Mouse (Mus musculus) macrophage (primary cell): Measurements from ENCODE around the gene Unc45b. TPM values are rescaled to one million over a fixed set of nuclear protein-coding genes. Genes with fewer than 3 reads are reported as not detected.
A peak's percentile ranks its signal among the peaks of the same experiment; 100 is the strongest.

Experiments
- H3K27ac ChIP-seq: fragments of 350-480 bp; formaldehyde crosslinking; 2 replicates; pipeline ENCODE4 v1.9.0; 2021
- H3K36me3 ChIP-seq: fragments of 350-480 bp; formaldehyde crosslinking; 2 replicates; pipeline ENCODE4 v1.9.0; 2021; ENCODE audit errors: inconsistent target
- H3K4me3 ChIP-seq: fragments of 350-480 bp; formaldehyde crosslinking; 2 replicates; pipeline ENCODE4 v1.9.0; 2021; ENCODE audit errors: inconsistent target
- H3K79me2 ChIP-seq: fragments of 350-480 bp; formaldehyde crosslinking; 2 replicates; pipeline ENCODE4 v1.9.0; 2021; ENCODE audit errors: inconsistent target
- WGBS: methylation state at CpG from one replicate; pipeline ENCODE4 v1.1.7; 2026; ENCODE audit warnings: inconsistent platforms; ENCODE audit not compliant: missing documents; 5-methylcytosine and 5-hydroxymethylcytosine counted together
- polyA plus RNA-seq: library from polyadenylated mRNA; stranded (reverse); fragments of 250-400 nt; gene quantifications from 3 replicates; pipeline ENCODE4 v1.2.4, GENCODE M21; 2018; ENCODE audit warnings: inconsistent platforms

Unc45b gene
- polyA plus RNA-seq, 1 experiment from 2014 or later: not detected

- 69% methylated on average over 4 of the region's 4 CpGs for WGBS
- Histone ChIP-seq H3K4me3 (no peak overlapping the region), H3K36me3 (no peaks in the 10 kb centered on the region), H3K79me2 (no peaks in the 10 kb centered on the region), H3K27ac (no peak overlapping the region)
Observed at GRCm38 (mm10) chr11:82947457-82947856, 37.1 kb downstream of the Unc45b start.

GRCm38 (mm10) chr11:82949036-82949435 is 38.7 kb downstream of the Unc45b start:
- Histone ChIP-seq H3K27ac (no peak overlapping the region), H3K4me3 (no peak overlapping the region), H3K36me3 (no peaks in the 10 kb centered on the region), H3K79me2 (peaks cover 12% of the 10 kb centered on the region)
- WGBS: 86% methylated on average over 7 of the region's 9 CpGs

- peak within 1 kb of the TSS; percentile 84 for H3K4me3 ChIP-seq
- H3K27ac ChIP-seq: peak within 1 kb of the TSS; percentile 85
- peaks cover 9% of the 10 kb centered on the region for H3K36me3 ChIP-seq
- peaks cover 31% of the 10 kb centered on the region for H3K79me2 ChIP-seq
- WGBS: 79% methylated on average over 8 of the region's 10 CpGs
Observed at GRCm38 (mm10) chr11:82950736-82951481, 40.6 kb downstream of the Unc45b start, which contains the start of gene Slfn5. TSS of gene Slfn5 (plus strand) at chr11:82951349.

GRCm38 (mm10) chr11:82951865-82952611 is 41.7 kb downstream of the Unc45b start:
- H3K27ac ChIP-seq: peak overlapping the region; percentile 85

GRCm38 (mm10) chr11:82952612-82953542 is 42.5 kb downstream of the Unc45b start:
- WGBS: 19% methylated on average over 9 of the region's 9 CpGs
- Histone ChIP-seq H3K36me3 (peaks cover 28% of the 10 kb centered on the region), H3K27ac (peak overlapping the region; percentile 85), H3K4me3 (peak overlapping the region; percentile 84), H3K79me2 (peaks cover 50% of the 10 kb centered on the region)

More at GRCm38 (mm10) chr11:82951865-82952611, 41.7 kb downstream of the Unc45b start:
- peaks cover 20% of the 10 kb centered on the region for H3K36me3 ChIP-seq
- peaks cover 42% of the 10 kb centered on the region for H3K79me2 ChIP-seq
- WGBS: under 1% methylated on average over 28 of the region's 28 CpGs
- H3K4me3 ChIP-seq: peak overlapping the region; percentile 84

- Histone ChIP-seq H3K4me3 (no peak overlapping the region), H3K79me2 (peaks cover 68% of the 10 kb centered on the region), H3K27ac (no peak overlapping the region), H3K36me3 (peaks cover 46% of the 10 kb centered on the region)
- WGBS: 82% methylated on average over 5 of the region's 6 CpGs
Observed at GRCm38 (mm10) chr11:82954631-82955030, 44.3 kb downstream of the Unc45b start.

GRCm38 (mm10) chr11:82956925-82957324 is 46.6 kb downstream of the Unc45b start:
- Histone ChIP-seq H3K4me3 (no peak overlapping the region), H3K79me2 (peaks cover 88% of the 10 kb centered on the region), H3K27ac (no peak overlapping the region), H3K36me3 (peaks cover 69% of the 10 kb centered on the region)
- WGBS: 91% methylated on average over 9 of the region's 10 CpGs

- Histone ChIP-seq H3K27ac (no peak overlapping the region), H3K79me2 (peaks cover 70% of the 10 kb centered on the region), H3K36me3 (peaks cover 84% of the 10 kb centered on the region), H3K4me3 (no peak overlapping the region)
- WGBS: 15% methylated on average over 4 of the region's 4 CpGs
Observed at GRCm38 (mm10) chr11:82959613-82960012, 49.3 kb downstream of the Unc45b start.

GRCm38 (mm10) chr11:82961743-82962142 is 51.4 kb downstream of the Unc45b start:
- Histone ChIP-seq H3K36me3 (peaks cover 67% of the 10 kb centered on the region), H3K4me3 (no peak overlapping the region), H3K79me2 (peaks cover 48% of the 10 kb centered on the region; the same call in 1 of the 2 replicates), H3K27ac (no peak overlapping the region)
- 33% methylated on average over 2 of the region's 2 CpGs for WGBS

GRCm38 (mm10) chr11:82962215-82962614 is 51.9 kb downstream of the Unc45b start:
- Histone ChIP-seq H3K4me3 (no peak overlapping the region), H3K36me3 (peaks cover 62% of the 10 kb centered on the region), H3K79me2 (peaks cover 44% of the 10 kb centered on the region; the same call in 1 of the 2 replicates), H3K27ac (no peak overlapping the region)
- WGBS: 57% methylated on average over 8 of the region's 8 CpGs

- Histone ChIP-seq H3K36me3 (no peaks in the 10 kb centered on the region), H3K27ac (no peak overlapping the region), H3K4me3 (no peak overlapping the region), H3K79me2 (no peaks in the 10 kb centered on the region)
- 40% methylated on average over 31 of the region's 31 CpGs for WGBS
Observed at GRCm38 (mm10) chr11:82970712-82971589, 60.6 kb downstream of the Unc45b start.

GRCm38 (mm10) chr11:82971590-82971974 is 61.2 kb downstream of the Unc45b start:
- Histone ChIP-seq H3K4me3 (no peak overlapping the region), H3K36me3 (no peaks in the 10 kb centered on the region), H3K79me2 (no peaks in the 10 kb centered on the region), H3K27ac (no peak overlapping the region)
- 94% methylated on average over 11 of the region's 11 CpGs for WGBS

- WGBS: 56% methylated on average over 4 of the region's 5 CpGs
- no peaks in the 10 kb centered on the region for H3K36me3 ChIP-seq
- no peak overlapping the region for H3K27ac ChIP-seq
- no peak overlapping the region for H3K4me3 ChIP-seq
- H3K79me2 ChIP-seq: no peaks in the 10 kb centered on the region
Observed at GRCm38 (mm10) chr11:82973916-82974315, 63.6 kb downstream of the Unc45b start.
